Mouse (Mus musculus): ENCODE data around the gene Exoc3l4. TPM values are rescaled to one million over a fixed set of nuclear protein-coding genes. Genes with fewer than 3 reads are reported as not detected.
A peak's percentile ranks its signal among the peaks of the same experiment; 100 is the strongest.

Gene Exoc3l4
- total RNA-seq, 2 experiments from 2014 or later = 4.5 to 6.3 TPM

GRCm38 (mm10) chr12:111419918-111420317, 3.1 kb downstream of the Exoc3l4 start:
- no peak for TF ChIP-seq CTCF (conservative IDR thresholded peaks at IDR 0.05)
- no peak overlapping the region for H3K4me3 ChIP-seq
- DNase-seq (ENCODE audit: low spot score in 2 of 2) = no peak
- H3K27ac ChIP-seq = no peak overlapping the region

GRCm38 (mm10) chr12:111420946-111421709, 4.3 kb downstream of the Exoc3l4 start:
- DNase-seq (ENCODE audit: low spot score in 2 of 2) = no peak
- no peak overlapping the region for H3K4me3 ChIP-seq
- TF ChIP-seq CTCF (conservative IDR thresholded peaks at IDR 0.05) = no peak
- H3K27ac ChIP-seq = no peak overlapping the region

GRCm38 (mm10) chr12:111422852-111423251, 6.0 kb downstream of the Exoc3l4 start:
- H3K27ac ChIP-seq = no peak overlapping the region
- no peak for TF ChIP-seq CTCF (conservative IDR thresholded peaks at IDR 0.05)
- DNase-seq (ENCODE audit: low spot score in 2 of 2) = no peak
- no peak overlapping the region for H3K4me3 ChIP-seq

DNA sequence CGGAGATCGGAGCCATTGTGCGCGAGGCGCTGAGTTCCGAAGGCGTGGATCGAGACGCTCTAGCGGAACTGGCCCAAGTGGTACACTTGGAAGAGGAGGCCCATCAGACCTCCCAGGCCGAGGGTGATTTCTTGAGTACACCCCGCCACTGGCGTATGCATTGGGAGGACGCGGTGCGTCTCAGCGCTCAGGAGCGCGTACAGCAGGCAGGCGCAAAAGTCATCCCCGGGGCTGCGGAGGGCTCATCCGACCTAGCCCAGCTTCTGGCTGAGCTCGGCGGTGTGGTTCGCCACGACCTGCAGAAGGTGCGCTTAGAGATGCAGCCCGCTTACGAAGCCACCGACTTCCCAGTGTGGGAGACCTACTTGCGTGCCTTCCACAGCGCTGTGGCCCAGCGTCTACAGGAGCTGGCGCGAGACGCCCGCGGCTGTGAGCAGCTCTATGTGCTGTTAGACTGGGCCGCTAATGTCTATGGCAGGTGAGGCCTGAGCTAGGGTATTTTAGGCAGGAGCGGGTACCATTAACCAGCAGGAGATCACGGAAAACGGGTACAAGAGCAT, 6.8 kb downstream of the Exoc3l4 start:
- Histone ChIP-seq H3K4me3 (no peak overlapping the region), H3K27ac (no peak overlapping the region)
- DNase-seq (ENCODE audit: low spot score in 2 of 2) = no peak
- TF ChIP-seq CTCF (conservative IDR thresholded peaks at IDR 0.05) = no peak

DNA sequence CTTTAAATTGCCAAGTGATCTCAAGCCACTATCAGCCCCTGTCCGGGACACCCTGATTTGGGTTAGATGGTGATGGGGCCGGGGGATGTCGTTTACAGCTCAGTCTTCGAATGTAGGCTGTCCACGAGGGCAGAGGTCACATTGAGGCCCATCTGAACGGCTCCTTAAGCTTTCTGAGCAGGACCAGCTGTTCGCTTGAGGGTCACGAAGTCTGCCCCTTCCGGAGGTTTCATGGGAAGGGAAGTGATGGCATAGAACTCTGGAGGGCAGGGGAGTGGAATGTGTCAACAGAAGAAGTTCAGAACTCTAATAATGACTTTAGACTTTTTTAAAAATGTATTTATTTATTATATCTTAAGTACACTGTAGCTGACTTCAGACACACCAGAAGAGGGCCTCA, 7.7 kb downstream of the Exoc3l4 start:
- Histone ChIP-seq H3K4me3 (no peak overlapping the region), H3K27ac (no peak overlapping the region)
- no peak for TF ChIP-seq CTCF (conservative IDR thresholded peaks at IDR 0.05)
- no peak for DNase-seq (ENCODE audit: low spot score in 2 of 2)

DNA sequence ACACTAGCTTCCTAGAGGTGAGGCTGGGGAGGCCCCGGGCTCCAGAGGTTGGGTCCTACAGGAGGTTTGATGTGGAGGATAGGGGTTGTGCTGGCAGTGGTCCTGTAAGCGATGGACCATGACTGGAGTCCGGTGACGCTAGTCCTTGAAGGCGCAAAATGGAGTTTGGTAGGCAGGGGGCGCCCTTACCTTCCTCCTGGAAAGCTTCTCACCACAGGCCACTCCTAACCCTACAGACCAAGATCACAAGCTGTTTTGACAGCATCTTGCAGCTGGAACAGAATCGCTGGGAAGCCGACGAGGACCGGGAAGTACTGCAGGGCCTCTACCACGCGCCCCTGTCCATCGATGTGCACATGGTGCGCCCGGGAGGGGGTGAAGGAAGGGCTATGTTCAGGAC, 8.4 kb downstream of the Exoc3l4 start:
- TF ChIP-seq CTCF (conservative IDR thresholded peaks at IDR 0.05) = peak; percentile 85
- peak; percentile 45 to 75 for DNase-seq (ENCODE audit: low spot score in 2 of 2)
- Histone ChIP-seq H3K4me3 (no peak overlapping the region), H3K27ac (no peak overlapping the region)

- DNase-seq (ENCODE audit: low spot score in 2 of 2) = peak; percentile 89 to 97
- peak overlapping the region; percentile 26 for H3K4me3 ChIP-seq
- H3K27ac ChIP-seq = no peak overlapping the region
- peak; percentile 94 for TF ChIP-seq CTCF (conservative IDR thresholded peaks at IDR 0.05)
Observed at GRCm38 (mm10) chr12:111425789-111426460, 9.1 kb downstream of the Exoc3l4 start.

DNA sequence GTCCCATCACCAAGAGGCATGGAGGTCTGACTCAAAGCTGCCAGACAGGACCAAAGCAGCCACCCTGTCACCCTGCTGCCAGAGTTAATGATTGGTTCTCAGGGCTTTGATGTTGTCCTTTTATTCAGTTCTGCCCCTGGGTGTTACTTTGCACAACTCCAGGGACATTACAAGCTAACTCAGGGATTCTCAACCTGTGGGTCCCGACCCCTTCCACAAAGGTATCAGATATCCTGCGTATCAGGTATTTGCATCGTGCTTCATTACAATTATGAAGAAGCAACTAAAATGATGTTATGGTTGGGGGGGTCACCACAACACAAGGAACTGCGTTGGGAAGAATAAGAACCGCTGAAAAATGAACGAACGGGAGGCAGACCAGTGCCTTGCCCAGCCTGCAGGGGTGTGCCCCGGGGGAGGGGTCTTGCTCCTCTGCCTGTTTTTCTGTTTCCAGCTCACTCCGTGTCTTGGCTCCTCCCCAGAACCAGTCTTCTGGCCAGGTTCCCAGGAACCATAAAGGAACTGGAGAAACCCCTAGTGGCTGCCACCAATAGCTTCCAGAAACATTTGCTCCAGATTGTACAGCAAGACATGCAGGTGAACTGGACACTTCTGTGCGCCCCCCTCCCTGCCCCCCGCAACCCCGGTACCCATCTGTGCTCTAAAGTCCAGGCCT, 10.8 kb downstream of the Exoc3l4 start:
- Histone ChIP-seq H3K27ac (no peak overlapping the region), H3K4me3 (no peak overlapping the region)
- no peak; the same call in 1 of the 2 replicates for TF ChIP-seq CTCF (conservative IDR thresholded peaks at IDR 0.05)
- DNase-seq (ENCODE audit: low spot score in 2 of 2) = no peak

GRCm38 (mm10) chr12:111428364-111428763, 11.5 kb downstream of the Exoc3l4 start:
- no peak for TF ChIP-seq CTCF (conservative IDR thresholded peaks at IDR 0.05)

GRCm38 (mm10) chr12:111428961-111429911, 12.4 kb downstream of the Exoc3l4 start:
- Histone ChIP-seq H3K27ac (peak overlapping the region; percentile 57; the same call in 1 of the 2 replicates), H3K4me3 (peak overlapping the region; percentile 47)
- TF ChIP-seq CTCF (conservative IDR thresholded peaks at IDR 0.05) = peak; percentile 32; the same call in 1 of the 2 replicates
- peak; percentile 29 to 32 for DNase-seq (ENCODE audit: low spot score in 2 of 2)

More at GRCm38 (mm10) chr12:111428364-111428763, 11.5 kb downstream of the Exoc3l4 start:
- H3K4me3 ChIP-seq = no peak overlapping the region
- DNase-seq (ENCODE audit: low spot score in 2 of 2) = no peak
- no peak overlapping the region for H3K27ac ChIP-seq

GRCm38 (mm10) chr12:111430049-111430867, 13.4 kb downstream of the Exoc3l4 start:
- Histone ChIP-seq H3K4me3 (peak overlapping the region; percentile 47), H3K27ac (no peak overlapping the region)
- DNase-seq (ENCODE audit: low spot score in 2 of 2) = no peak
- TF ChIP-seq CTCF (conservative IDR thresholded peaks at IDR 0.05) = no peak
